Mouse (Mus musculus): ENCODE results near the gene Olfr285.

The Olfr285 gene

DNA sequence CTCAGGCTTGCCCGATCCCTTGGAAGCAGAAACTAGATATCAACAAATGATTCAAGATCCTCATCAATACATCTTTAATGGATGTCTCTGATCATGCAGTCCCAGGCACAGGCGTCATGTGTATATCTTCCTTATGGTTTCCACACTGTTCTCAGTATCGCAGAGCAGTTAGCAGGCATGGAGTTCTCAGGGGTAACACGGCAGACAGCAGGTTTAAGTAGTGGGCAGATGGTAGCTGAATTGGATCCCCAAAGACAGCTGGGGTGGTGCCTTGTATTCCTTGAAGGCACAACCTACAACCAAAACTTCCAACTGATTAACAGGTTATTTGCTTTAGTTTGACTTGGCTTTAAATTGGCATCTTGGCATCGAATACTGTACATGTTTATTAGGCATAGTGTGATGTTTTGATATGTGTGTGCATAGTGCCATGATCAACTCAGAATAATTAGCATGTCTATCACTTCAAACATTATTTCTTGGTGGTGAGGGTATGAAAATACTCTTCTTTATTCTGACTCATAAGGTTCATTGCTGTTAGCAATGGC, at the start of gene Olfr285:
Olfr285 (minus strand) TSS at position 177 of the 548 bp plus-strand sequence.
- no peak for DNase-seq (ENCODE audit: low spot score)

DNA sequence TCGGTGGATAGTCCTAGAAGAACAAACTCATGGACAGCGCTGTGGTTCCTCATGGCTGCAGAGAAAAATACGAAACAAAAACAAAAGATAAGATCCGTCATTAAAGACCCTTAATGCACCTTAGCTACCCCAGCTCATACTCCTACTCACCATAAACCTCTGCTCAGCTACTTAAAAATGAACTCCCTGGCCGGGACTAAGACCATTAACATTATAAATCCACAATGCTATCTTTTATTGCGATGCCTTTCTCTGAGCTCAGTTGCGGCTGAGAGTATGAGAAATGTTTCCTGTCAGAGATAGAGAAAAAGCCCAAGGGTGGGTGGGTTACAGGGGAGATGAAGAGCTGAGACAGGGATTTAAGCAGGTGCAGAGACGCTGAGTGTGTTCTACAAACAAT, 23.7 kb upstream of the Olfr285 start, which contains the start of gene Olfr284:
Olfr284 (minus strand) TSS at position 101 of the 400 bp plus-strand sequence.
- DNase-seq (ENCODE audit: low spot score) = no peak

DNA sequence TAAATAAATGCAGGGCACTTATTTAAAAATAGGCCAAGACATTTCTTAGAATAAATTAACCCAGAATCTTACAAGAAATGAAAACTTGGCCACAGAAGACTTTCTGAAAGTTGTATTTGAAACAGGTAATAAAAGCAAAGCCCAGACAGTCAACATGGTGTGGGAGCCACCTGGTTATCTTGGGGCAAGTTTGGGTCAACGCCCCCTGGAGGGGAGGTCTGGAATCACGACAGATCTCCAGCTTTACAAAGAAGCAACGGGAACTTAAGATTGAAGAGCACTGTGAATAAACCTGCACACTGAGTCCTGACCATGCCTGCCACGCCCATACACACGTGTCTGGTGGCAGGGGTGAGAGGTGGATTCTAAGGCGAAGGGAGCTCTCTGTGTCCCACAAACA, 1.4 kb downstream of the Olfr285 start:
- no peak for DNase-seq (ENCODE audit: low spot score)

DNA sequence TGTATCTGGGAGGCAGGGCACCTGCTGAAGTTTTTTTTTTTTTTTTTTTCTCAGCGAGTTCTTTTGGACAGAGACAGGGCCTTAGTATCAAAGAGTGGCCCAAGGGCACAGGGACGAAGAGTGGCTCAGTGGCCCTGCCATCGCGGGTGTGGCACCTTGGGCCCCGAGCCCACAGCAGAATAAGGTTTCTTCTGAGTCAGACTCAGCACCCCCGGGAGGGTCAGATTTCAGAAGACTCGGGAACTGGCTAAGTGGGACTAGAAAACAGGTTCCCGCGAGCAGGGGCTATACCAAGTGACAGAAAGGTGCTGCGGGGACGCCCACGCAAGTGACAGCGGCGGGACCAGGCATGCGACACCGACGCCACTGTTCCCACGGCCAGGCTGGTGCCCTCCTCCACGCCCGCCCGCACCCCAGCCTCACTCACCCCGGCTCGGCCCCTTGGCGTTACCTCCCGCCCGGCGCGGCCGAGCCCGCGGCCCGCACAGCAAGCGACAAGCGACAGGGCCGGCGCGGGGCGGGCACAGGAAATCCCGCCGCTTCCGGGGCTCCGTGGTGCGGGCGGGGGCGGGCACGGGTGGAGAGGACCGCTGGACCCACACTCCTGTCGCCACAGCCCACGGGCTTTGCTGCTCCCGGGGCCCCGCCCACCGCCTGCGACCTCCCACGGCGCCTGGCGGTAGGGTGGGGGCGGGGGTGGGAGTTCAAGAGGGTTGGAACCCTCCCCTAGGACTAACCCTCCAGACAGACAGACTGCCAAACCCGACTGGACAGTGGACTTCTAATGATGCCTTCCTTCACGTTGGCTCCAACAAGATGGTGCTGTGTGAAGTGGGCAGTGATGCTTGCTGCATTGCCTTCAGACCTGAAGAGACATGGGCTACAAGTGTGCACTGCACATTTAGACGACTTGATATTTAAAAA, 21.3 kb downstream of the Olfr285 start, which contains the start of gene Zfp641:
Zfp641 (minus strand) TSS at position 534 of the 924 bp plus-strand sequence.
- no peak for DNase-seq (ENCODE audit: low spot score)

DNA sequence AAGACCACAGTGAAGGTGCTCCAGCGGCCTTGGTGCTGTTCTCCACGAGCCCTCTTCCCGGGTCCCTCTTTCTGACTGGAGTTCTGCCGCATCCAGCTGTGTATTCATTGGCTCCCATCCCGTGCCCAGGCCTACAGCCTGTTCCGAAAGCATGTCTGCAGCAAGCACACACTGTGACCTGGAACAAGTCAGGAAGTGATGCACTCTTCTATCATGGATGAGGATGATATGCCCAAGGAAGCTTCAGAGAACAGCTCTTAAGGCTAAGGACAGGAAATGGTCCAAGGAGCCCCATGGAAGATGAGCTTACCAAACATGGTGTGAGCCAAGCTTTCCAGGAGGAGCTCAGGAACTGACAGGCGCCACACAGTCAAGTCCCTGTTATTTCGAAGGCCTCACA, 23.5 kb downstream of the Olfr285 start:
- DNase-seq (ENCODE audit: low spot score) = no peak

DNA sequence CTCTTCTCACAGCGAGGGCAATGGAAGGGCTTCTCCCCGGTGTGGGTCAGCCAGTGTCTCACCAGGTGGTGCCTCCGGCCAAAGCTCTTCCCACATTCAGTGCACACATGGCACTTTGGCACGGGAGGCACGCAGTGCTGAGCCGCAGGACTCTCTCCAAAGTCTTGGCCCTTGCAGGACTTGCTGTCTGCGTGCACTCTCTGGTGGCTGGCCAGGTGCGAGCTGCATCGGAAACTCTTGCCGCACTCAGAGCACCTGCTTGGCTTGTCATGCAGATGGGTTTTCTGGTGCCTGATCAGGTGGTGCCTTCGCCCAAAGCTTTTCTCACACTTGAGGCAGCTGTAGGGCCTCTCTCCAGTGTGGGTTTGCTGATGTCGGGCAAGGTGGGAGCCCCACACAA, 28.6 kb downstream of the Olfr285 start:
- DNase-seq (ENCODE audit: low spot score) = no peak

DNA sequence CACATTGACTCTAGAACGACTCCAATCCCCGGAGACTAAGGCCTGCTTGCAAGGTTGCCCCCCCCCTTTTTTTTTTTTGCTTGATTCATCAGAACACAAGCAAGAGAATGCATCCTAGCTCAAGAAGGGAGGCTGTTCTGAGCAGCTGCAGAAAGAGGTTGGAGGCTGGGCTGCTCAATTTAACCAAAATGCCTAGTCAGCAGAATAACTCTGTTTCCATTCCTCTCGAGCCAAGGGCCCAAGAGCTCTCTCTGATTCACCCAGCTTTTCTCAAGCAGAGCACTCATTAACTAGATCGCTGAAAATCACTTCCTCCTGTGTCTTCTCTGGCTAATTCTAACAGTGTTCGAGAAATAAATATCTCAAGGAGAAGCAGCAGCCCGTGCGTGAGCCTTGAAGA, 30.7 kb downstream of the Olfr285 start:
- DNase-seq (ENCODE audit: low spot score) = no peak
